Mouse (Mus musculus): ENCODE measurements at regions not wholly inside any gene's neighbourhood (a gene's known extent, or its start where the extent isn't known, plus 50 kb on each side); places are given as distances from the start of the nearest gene placed in this dataset.

DNA sequence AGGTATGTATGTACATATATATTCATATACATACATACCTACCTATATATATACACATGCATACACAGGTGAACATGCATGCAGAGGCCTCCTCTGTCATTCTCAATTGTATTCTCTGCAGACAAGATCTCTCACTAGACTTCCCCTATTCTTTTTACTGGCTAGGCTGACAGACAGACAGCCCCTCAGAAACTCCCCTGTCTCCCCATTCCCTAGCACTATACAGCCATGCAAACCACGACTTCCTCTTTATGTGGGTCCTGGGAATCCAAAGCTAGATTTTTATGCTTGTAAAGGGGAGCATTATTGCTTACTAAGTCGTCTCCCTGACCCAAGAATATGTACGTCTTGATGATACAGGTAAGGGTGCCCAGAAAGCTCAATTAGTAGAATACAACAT is 86.9 kb downstream of the Fam124b start:
- in situ Hi-C loops (cut with MboI; ENCODE audit: unreplicated experiment in 2 of 2) = no loop called here

GRCm38 (mm10) chr1:80123966-80124365 is 94.3 kb downstream of the Fam124b start:
- in situ Hi-C loops (cut with MboI; ENCODE audit: unreplicated experiment in 2 of 2) = loop anchor here (25.0 kb wide), 2 partner anchors 437 to 1587 kb away; no protein-coding TSS in a partner anchor

DNA sequence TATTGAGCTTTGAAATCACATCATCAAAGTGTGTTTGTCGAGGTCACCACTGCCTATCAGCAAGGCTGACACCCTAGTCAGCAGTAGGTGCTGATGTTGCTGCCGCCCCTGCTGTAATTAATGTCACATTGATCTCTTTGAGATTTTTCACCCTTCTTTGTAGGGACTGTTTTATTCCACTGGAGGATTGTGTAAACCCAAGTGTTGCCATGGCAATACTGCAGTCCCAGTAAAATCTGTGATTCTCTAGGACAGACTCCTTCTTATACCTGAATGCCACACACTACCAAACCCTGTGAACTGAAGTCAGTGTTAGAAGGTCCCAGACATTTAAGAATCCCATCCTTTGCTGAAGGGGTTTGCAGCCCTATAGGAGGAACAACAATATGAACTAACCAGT is 102.4 kb downstream of the Fam124b start:
- in situ Hi-C loops (cut with MboI; ENCODE audit: unreplicated experiment in 2 of 2) = loop anchor here (25.0 kb wide), 2 partner anchors 429 to 1579 kb away; no protein-coding TSS in a partner anchor

DNA sequence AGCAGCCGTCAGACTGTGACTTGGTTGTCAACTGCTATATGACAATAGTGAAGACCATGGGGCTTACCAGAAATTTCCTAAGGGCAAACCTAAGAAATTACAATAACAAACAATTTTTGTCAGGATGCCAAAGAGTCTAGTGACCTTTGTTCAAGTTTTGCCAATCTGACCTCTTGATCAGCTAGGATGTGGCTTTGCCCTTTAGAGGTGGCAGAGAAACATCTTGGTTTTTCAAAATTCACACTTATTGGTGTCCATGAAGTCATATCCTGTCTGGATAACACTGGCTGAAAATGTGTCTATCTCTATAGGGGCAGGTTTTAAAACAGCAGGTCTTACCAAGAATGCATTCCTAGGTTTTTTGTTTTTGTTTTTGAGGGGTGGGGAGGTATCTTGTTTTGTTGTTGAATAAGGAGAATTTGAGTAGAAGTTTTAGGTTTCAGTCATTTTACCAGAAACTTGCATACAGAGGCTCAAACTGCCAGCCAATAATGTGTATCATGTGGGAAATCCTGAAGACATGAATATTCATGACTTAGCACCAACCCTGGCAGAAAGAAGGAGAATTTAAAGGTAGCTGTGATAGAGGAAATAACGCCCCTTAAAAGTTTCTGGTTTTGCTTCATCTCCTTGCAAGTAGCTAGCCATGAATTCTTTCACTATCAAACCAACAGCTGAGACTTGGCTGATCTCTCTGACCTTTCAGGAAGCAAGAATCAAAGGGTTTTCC is 110.4 kb downstream of the Fam124b start:
- in situ Hi-C loops (cut with MboI; ENCODE audit: unreplicated experiment in 2 of 2) = loop anchor here (5.0 to 25.0 kb wide), 5 partner anchors 323 to 1583 kb away; no protein-coding TSS in a partner anchor

- in situ Hi-C loops (cut with MboI; ENCODE audit: unreplicated experiment in 2 of 2) = loop anchor here (5.0 to 25.0 kb wide), 5 partner anchors 321 to 1581 kb away; no protein-coding TSS in a partner anchor
Measured at GRCm38 (mm10) chr1:80106269-80106668, 112.0 kb downstream of the Fam124b start.

GRCm38 (mm10) chr1:80098266-80098665 is 120.0 kb downstream of the Fam124b start:
- in situ Hi-C loops (cut with MboI; ENCODE audit: unreplicated experiment in 2 of 2) = no loop called here

DNA sequence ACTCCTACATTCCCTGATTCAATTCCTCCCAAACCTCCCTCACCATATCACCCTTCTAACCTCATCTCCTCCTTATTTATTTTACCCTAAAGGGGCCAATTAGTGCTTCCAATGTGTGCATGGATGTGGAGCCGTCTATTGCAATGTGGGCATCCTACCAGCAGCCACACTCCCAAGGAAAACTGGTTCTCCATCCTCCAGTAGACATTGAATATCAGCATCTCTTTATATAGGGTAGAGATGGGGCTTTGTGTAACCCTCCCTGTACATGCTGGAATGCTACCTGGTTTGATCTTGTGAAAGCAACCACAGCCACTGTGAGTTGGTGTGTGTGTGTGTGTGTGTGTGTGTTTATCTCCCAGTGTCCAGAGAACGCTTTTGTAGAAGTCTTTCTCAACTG is 126.5 kb downstream of the Fam124b start:
- in situ Hi-C loops (cut with MboI; ENCODE audit: unreplicated experiment in 2 of 2) = no loop called here

GRCm38 (mm10) chr1:80091350-80091749 is 126.9 kb downstream of the Fam124b start:
- in situ Hi-C loops (cut with MboI; ENCODE audit: unreplicated experiment in 2 of 2) = no loop called here

DNA sequence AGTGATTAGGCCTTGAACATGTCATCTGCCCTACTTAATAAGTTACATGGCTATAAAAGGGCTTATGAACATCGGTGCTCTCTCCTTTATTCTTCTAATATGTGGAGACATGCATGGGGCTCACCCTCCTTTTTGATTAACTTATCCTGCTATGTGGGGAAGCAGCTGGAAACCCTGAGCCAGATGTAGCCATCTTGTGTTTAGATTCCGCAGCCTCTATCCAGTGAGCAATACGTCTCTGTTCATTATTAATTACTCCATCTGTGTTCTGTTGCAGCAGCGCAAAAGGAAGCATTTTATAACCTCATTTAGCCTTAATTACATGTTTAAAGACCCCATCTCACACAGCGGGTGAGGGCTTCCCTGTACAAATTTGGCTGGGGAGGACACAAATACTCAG is 129.6 kb downstream of the Fam124b start:
- in situ Hi-C loops (cut with MboI; ENCODE audit: unreplicated experiment in 2 of 2) = no loop called here

DNA sequence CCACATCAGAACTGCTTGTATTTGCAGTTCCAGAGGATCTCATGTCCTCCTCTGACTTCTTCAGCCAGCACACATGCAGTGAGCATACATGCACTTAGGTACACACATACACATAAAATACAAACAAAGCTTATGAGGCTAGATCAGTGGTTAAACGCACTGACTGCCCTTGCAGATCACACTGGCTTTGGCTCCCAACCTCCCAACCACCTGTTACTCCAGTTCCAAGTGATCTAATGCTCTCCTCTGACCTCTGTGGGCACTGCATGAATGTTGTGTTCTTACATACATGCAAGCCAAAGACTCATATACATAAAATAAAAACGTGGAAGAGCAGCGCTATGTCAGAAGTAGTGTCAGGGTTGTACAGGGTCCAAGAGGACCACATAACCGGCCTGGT is 141.9 kb downstream of the Fam124b start:
- in situ Hi-C loops (cut with MboI; ENCODE audit: unreplicated experiment in 2 of 2) = no loop called here

DNA sequence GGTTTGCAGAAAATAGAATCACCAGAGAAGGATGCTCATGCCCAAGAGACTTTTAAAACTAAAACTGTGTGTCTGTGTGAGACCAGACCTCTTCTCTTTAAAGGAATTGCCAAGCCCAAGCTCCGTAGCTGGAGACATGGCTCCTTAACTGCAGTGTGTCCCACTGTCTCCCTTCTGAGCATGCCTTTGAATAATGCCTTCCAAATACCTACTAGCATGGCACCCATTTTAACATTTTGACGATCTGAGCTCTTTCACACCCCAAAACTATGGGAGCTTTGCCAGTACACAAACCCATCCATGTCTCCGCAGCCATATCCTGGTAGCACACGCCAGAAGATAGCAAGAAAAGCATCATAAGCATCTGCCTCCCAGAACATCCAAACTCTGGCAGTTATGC is 143.9 kb downstream of the Fam124b start:
- in situ Hi-C loops (cut with MboI; ENCODE audit: unreplicated experiment in 2 of 2) = no loop called here

GRCm38 (mm10) chr1:80073950-80074349 is 144.3 kb downstream of the Fam124b start:
- in situ Hi-C loops (cut with MboI; ENCODE audit: unreplicated experiment in 2 of 2) = no loop called here

DNA sequence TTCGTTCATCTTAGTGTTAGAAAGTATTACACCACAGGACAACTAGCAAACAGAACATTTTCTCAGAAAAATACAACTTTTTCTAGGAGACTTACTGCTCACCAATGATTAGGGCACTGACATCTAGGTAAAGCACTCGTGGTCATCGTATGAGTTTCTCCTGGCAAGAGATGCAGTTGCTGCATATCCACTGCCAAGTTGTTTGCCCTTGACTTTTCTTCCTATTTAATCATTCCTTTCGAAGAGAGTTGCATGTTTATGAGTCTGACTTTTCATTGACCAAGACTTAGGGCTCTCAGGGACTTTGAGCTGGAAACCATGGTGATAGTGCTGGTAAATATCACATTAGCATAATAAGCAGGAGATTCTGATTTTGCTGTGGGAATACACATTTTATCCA is 149.1 kb downstream of the Fam124b start:
- in situ Hi-C loops (cut with MboI; ENCODE audit: unreplicated experiment in 2 of 2) = no loop called here

DNA sequence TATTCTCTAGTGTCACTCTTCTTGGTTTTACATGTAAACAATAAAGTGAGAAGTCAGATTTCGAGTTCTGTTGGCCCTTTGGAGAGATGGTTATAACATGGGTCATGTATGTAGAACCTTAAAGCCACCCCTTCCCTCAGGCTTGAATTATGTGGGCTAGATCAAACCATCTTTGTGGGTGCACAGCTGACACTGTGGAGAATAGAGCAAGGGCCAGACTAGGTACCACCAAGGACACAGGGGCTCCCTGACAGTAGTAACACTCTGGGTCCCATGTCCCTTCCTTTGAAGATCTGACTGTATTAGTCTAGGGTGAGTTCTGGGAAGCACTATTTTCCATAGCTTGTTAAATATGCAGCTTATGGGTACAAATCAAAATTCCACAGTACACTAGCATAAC is 156.2 kb downstream of the Fam124b start:
- in situ Hi-C loops (cut with MboI; ENCODE audit: unreplicated experiment in 2 of 2) = no loop called here

DNA sequence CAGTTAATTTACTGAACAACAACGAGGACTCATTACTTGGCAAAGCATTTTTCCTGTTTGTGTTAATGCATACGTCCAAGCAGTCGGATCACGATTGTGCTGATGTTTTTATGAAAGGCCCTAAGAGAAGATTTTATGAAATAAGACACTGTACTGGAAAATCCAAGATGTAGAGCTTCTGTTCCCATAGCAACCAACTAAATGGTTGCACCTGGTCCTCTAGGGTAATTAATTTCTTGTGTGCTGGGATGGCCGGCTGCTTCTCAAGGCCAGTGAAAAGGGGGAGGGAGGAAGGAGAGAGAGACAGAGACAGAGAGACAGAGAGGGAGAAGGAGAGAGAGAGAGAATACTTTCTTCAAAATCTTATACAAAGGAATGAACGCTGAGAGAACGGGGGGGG is 156.6 kb downstream of the Fam124b start:
- in situ Hi-C loops (cut with MboI; ENCODE audit: unreplicated experiment in 2 of 2) = no loop called here

- in situ Hi-C loops (cut with MboI; ENCODE audit: unreplicated experiment in 2 of 2) = no loop called here
Measured at GRCm38 (mm10) chr1:80045141-80045540, 173.1 kb downstream of the Fam124b start.

DNA sequence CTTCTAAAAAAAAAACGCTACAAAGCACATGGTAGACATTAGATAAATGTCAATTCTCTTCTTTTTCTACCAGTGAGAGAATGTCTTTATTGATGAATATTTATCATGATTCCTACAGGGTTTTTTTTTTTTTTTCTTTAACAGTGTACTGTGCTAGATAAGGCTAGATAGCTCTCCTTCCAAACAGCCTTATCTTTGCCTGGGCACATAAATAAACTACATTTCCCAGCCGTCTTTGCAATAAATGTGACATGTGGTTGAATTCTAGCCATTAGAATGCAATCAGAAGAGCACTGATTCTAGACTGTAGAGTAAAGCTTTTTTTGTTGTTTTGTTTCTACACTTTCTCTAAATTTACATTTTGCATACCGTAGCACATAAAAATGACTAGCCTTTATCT is 177.9 kb downstream of the Fam124b start:
- in situ Hi-C loops (cut with MboI; ENCODE audit: unreplicated experiment in 2 of 2) = no loop called here

- in situ Hi-C loops (cut with MboI; ENCODE audit: unreplicated experiment in 2 of 2) = no loop called here
Measured at GRCm38 (mm10) chr1:80039891-80040290, 178.4 kb downstream of the Fam124b start.

DNA sequence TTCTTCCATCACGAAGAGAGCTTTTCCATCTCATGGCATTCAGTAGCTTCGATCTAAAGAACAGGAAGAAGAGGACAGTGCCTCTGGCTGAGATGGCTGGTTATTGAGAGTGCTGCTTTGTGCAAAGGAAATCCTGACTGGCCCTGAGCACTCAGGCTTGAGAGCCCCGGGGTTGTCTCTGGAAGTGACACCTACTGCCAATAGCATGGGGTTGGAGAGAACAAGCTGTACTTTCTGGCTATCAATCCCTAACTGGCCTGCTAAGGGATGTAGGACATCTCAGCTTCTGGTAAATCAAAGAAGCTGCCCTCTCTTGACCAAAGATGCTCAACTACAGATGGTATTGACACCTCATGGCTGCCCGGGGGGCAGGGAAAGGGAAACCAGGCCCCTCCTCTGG is 178.2 kb upstream of the Serpine2 start:
- in situ Hi-C loops (cut with MboI; ENCODE audit: unreplicated experiment in 2 of 2) = no loop called here

GRCm38 (mm10) chr1:80038059-80038458 is 177.1 kb upstream of the Serpine2 start:
- in situ Hi-C loops (cut with MboI; ENCODE audit: unreplicated experiment in 2 of 2) = no loop called here

GRCm38 (mm10) chr1:80036436-80036835 is 175.5 kb upstream of the Serpine2 start:
- in situ Hi-C loops (cut with MboI; ENCODE audit: unreplicated experiment in 2 of 2) = no loop called here

DNA sequence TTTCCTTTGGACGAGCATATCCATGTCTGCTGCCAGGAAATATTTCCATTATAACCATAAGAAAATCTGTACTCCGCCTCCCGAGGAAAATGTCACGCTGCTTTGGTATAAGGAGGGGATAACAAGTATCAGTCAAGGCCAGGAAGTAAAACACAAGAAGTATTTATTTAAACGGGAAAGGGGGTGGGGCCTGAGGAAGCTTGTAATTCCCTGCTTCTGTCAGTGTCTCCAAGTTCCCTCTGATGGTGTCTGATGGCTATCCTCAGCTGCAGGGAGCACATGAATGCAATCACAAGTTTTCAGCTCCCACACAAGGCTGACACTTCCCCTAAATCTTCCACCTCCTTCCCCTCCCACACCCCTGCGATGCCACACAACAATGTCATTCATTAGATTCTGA is 172.5 kb upstream of the Serpine2 start:
- in situ Hi-C loops (cut with MboI; ENCODE audit: unreplicated experiment in 2 of 2) = no loop called here

DNA sequence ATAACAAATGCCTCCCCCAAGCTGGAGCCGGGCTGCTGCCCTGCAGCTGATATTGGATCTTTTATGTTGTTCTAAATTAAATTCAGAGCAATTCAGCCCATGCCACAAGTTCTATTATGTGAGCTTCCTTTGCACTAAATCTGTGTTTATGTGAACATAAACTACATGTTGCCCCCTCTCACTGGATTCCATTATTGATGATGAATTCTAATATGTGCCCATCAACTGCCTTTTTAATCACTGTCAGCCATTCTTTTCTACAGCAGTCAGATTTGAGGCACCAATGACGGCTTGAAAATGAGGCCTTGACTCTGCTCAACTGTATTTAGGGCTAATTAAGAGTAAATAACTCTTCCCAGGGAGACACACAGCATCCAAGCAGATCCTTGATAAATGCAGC is 172.1 kb upstream of the Serpine2 start:
- in situ Hi-C loops (cut with MboI; ENCODE audit: unreplicated experiment in 2 of 2) = no loop called here

Data from v-Abl transformed pro-B cells (cell line).